ENCODE assay signal across 11 mouse cellular contexts in the genomic region with DNA sequence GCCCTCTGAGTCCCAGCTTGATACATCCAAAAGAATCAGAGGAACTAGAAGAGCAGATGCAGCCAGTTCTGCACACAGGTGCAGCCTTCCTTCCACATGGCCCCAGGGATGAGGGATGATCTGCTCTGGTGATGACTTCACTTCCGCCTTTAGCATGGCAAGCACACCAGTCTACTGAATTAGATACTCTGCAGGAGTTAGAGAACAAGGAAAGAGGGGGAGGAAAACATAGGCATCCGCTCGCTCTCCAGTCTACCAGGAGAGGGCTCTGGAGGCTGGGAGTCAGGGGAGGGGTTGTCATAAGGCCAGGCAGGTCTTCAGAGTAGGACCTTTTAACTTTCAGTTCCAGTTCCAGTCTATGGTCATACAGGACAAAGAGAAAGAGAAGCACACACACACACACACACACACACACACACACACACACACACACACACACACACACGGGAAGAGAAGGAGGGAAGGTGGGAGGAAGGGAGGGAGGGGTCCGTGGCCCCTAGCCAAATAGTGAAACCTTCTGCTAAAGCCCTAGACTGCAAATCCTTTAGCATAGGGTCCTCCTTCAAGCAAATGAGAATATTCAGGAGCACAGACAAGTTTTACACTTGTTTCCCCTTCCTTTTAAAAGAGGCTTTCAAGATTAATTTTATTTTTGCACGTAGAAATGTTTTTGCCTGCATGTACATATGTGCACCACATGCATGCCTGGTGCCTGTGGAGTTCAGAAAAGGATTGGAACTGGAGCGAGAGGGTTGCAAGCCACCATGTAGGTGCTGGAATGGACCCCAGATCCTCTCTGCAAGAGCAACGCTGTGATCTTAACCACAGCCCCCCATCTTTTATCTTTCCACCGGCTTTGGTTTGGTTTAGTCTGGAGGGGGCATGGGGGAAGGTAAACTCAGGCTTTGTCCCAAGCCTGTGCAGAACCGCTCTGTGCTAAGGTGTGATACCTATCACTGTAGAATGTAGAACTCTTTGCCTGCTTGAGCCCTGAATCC. TPM values are rescaled to one million over a fixed set of nuclear protein-coding genes. Genes with fewer than 3 reads are reported as not detected.
DNase-seq lines count a peak whose midpoint lies in the region; ATAC-seq and TF ChIP-seq lines count a peak whose summit lies in the region.
"Had no signal": no experiment of that assay in that cellular context is flagged by ENCODE, and none has a peak within 500 bp of the region (broad histone marks: within the 10 kb centered on the region; RNA-seq: fewer than 3 reads in every experiment).

No protein-coding gene starts in this region.

- TF ChIP-seq EP300 in CH12.LX (IDR thresholded peaks at IDR 0.05; ENCODE audit: low read length), result no peak

- peak; percentile 18 for DNase-seq in kidney, adult 11 months
- no peak for DNase-seq in kidney, postnatal 14 days
- DNase-seq in CH12.LX (ENCODE audit: extremely low read depth) (no peak), ZHBTc4 (ENCODE audit: low read depth, low spot score) (peak; percentile 62)
- peak; percentile 27 to 47 for DNase-seq in kidney, postnatal 4 days
- DNase-seq in thymus, postnatal 14 days, result no peak
- no peak for DNase-seq in frontal cortex, postnatal 25 days (ENCODE audit: low spot score in 2 of 2)
- DNase-seq in forebrain, postnatal 0 days, result no peak

- no peaks in the 10 kb centered on the region for H3K36me3 ChIP-seq in CH12.LX (replicated peaks in 1 of 2; ENCODE audit: control insufficient read depth in 1 of 2, insufficient read depth in 1 of 2, low read length in 1 of 2)
- H3K36me3 ChIP-seq in forebrain, postnatal 0 days (ENCODE audit: insufficient read depth), result no peaks in the 10 kb centered on the region
- H3K36me3 ChIP-seq: hindbrain, embryonic 13.5 days; limb, embryonic 12.5 days had no signal

- no peaks in the 10 kb centered on the region for H3K9me3 ChIP-seq in CH12.LX (replicated peaks; ENCODE audit: low read length)
- no peaks in the 10 kb centered on the region for H3K9me3 ChIP-seq in forebrain, postnatal 0 days (ENCODE audit: low read length)
- H3K9me3 ChIP-seq: hindbrain, embryonic 13.5 days; limb, embryonic 12.5 days had no signal

- peak in 1 of 2 experiments; percentile 29; a peak in 1 of 4 replicates for TF ChIP-seq CTCF in CH12.LX (conservative IDR thresholded peaks at IDR 0.05 in 1 of 2, IDR thresholded peaks at IDR 0.05 in 1 of 2; ENCODE audit: low read depth in 2 of 2, low read length in 2 of 2)
- no peak for TF ChIP-seq CTCF in forebrain, postnatal 0 days (IDR thresholded peaks at IDR 0.05; ENCODE audit: low read depth)

- H3K9ac ChIP-seq in CH12.LX (ENCODE audit: insufficient read depth, low read depth), result no peak overlapping the region
- H3K9ac ChIP-seq in forebrain, postnatal 0 days, result no peak overlapping the region
- H3K9ac ChIP-seq: hindbrain, embryonic 13.5 days; limb, embryonic 12.5 days had no signal

- H3K79me2 ChIP-seq in CH12.LX (replicated peaks; ENCODE audit: control insufficient read depth, extremely low read depth, insufficient read depth, poor library complexity, severe bottlenecking), result no peaks in the 10 kb centered on the region

- dilution Hi-C loops in CH12.LX (cut with MboI; ENCODE audit: extremely low pct_ligation_motif_present, extremely low pct_unique_long_range_greater_than_20kb, low sequenced_read_pairs), result no loop called here

- peak; percentile 5 for TF ChIP-seq RAD21 in CH12.LX (IDR thresholded peaks at IDR 0.05; ENCODE audit: low read depth, low read length)

- in situ Hi-C loops in CH12.LX (cut with MboI; ENCODE audit: low pct_ligation_motif_present, low pct_unique_long_range_greater_than_20kb, low sequenced_read_pairs), result no loop called here

- ATAC-seq in forebrain, postnatal 0 days, result no peak

- TF ChIP-seq POLR2A in CH12.LX (IDR thresholded peaks at IDR 0.05; ENCODE audit: low read depth, low read length), result no peak

- H3K27ac ChIP-seq in CH12.LX (ENCODE audit: insufficient read depth, low read depth), result no peak overlapping the region
- H3K27ac ChIP-seq in forebrain, postnatal 0 days (ENCODE audit: low read depth, low read length), result no peak overlapping the region
- H3K27ac ChIP-seq: hindbrain, embryonic 13.5 days; limb, embryonic 12.5 days had no signal

- H3K4me1 ChIP-seq in CH12.LX (ENCODE audit: control insufficient read depth in 1 of 2, insufficient read depth in 2 of 2), result peaks cover 0 to 5% of the 10 kb centered on the region in 2 experiments; a peak in 2 of 4 replicates
- no peaks in the 10 kb centered on the region for H3K4me1 ChIP-seq in forebrain, postnatal 0 days (ENCODE audit: insufficient read depth)

- no peaks in the 10 kb centered on the region for H3K27me3 ChIP-seq in CH12.LX (replicated peaks)
- no peaks in the 10 kb centered on the region for H3K27me3 ChIP-seq in forebrain, postnatal 0 days (ENCODE audit: insufficient read depth, low read length)

- no peak overlapping the region for H3K4me3 ChIP-seq in CH12.LX (replicated peaks in 1 of 3; ENCODE audit: low read depth in 2 of 3, low read length in 2 of 3, poor library complexity in 1 of 3)
- H3K4me3 ChIP-seq in forebrain, postnatal 0 days (ENCODE audit: low read depth, low read length), result no peak overlapping the region
- H3K4me3 ChIP-seq: hindbrain, embryonic 13.5 days had no signal

- 69% methylated on average over 10 of the region's 10 CpGs for WGBS in forebrain, postnatal 0 days

- H3K4me2 ChIP-seq in CH12.LX (ENCODE audit: insufficient read depth, low read depth, poor library complexity, severe bottlenecking), result no peak overlapping the region
- H3K4me2 ChIP-seq in forebrain, postnatal 0 days (ENCODE audit: low read depth), result no peak overlapping the region
- H3K4me2 ChIP-seq: hindbrain, embryonic 13.5 days had no signal

TF ChIP-seq in CH12.LX, 34 proteins besides CTCF, POLR2A, EP300 and RAD21:
- peak; percentile 9; the same call in 1 of the 2 replicates for TF ChIP-seq SMC3 (IDR thresholded peaks at IDR 0.05; ENCODE audit: low read depth, low read length)
- no peak for TF ChIP-seq RCOR1 (conservative IDR thresholded peaks at IDR 0.05; ENCODE audit: low read depth, low read length)
- no peak for TF ChIP-seq BHLHE40 (IDR thresholded peaks at IDR 0.05; ENCODE audit: low read depth, low read length)
- TF ChIP-seq USF2 (conservative IDR thresholded peaks at IDR 0.05; ENCODE audit: low read depth, low read length), result no peak

RNA-seq across cellular contexts. Expression of gene D630039A03Rik, which starts 1.6 kb away (rescaled TPM):
- total RNA-seq in CH12.LX (2012; rRNA removed) (not detected in 2 replicates), CH12.LX (2014; rRNA removed) (not detected in 2 replicates)
- polyA plus RNA-seq in CH12.LX (2012; ENCODE audit: insufficient read length, low read depth), result not detected in 2 replicates
- total RNA-seq in forebrain, postnatal 0 days (2014; rRNA removed), result 0.29 TPM in 1 of 2 replicates, not detected in the other
- not detected in 2 replicates for polyA plus RNA-seq in forebrain, postnatal 0 days (2015; fragmentation: Nextera tagmentation; extraction: Ambion mirVana)
- total RNA-seq: MEL had no signal

RNA-seq across cellular contexts. Expression of gene Txn1, which starts 41.7 kb away (rescaled TPM):
- total RNA-seq in CH12.LX (2012; rRNA removed) (472 and 530 TPM in 2 replicates), CH12.LX (2014; rRNA removed) (435 and 438 TPM in 2 replicates)
- polyA plus RNA-seq in CH12.LX (2012; ENCODE audit: insufficient read length, low read depth), result 738 and 809 TPM in 2 replicates
- total RNA-seq in forebrain, postnatal 0 days (2014; rRNA removed), result 92.1 and 115 TPM in 2 replicates
- polyA plus RNA-seq in forebrain, postnatal 0 days (2015; fragmentation: Nextera tagmentation; extraction: Ambion mirVana), result 340 and 365 TPM in 2 replicates

Comparison
In these comparisons a context has a peak if more than half of its experiments do, and no peak if none do; other contexts are left out.
1. DNase-seq: peak in kidney, adult 11 months (single experiment), ZHBTc4 (single experiment) and kidney, postnatal 4 days (2 of 2); none in kidney, postnatal 14 days (single experiment), CH12.LX (single experiment), thymus, postnatal 14 days (single experiment), frontal cortex, postnatal 25 days (0 of 2) and forebrain, postnatal 0 days (single experiment).